Mouse (Mus musculus): Measurements from ENCODE around the gene Rpl13. TPM values are rescaled to one million over a fixed set of nuclear protein-coding genes. Genes with fewer than 3 reads are reported as not detected.

The Rpl13 gene
- polyA plus RNA-seq, 1 experiment from 2014 or later, result 1,349 TPM

DNA sequence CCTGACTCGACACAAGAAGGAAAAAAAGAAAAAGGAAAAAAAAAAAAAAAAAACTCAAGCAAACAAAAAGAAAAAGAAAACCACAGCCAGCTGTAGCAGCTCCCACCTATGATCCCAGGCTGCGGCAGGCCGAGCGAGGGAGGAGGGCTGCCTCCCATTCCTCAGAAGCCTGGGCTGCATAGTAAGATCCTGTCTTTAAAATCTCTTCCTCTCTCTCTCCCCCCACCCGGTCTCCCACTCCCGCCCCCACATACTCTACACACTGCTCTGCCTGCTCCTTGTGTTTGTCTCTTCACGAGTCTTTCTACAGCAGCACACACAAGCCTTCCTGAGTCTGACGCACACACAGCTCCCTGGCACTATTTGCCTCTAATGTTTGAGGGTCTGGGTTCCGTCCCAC, 19.9 kb downstream of the Rpl13 start:
- H3K4me3 ChIP-seq (ENCODE audit: low read length), result no peak overlapping the region
- H3K9ac ChIP-seq (replicated peaks; ENCODE audit: low read length), result no peak overlapping the region
- H3K4me2 ChIP-seq (replicated peaks; ENCODE audit: low read depth, low read length), result no peak overlapping the region
- WGBS, result 38% methylated on average over 9 of the region's 9 CpGs
- ATAC-seq (ENCODE audit: low FRiP score, low TSS enrichment), result 0 out of 2 replicates have a peak, but pooled peaks have one; percentile 16
- peaks cover 35% of the 10 kb centered on the region for H3K27me3 ChIP-seq (ENCODE audit: insufficient read depth, low read length)
- H3K4me1 ChIP-seq (ENCODE audit: insufficient read depth, low read length), result peaks cover 22% of the 10 kb centered on the region
- no peaks in the 10 kb centered on the region for H3K36me3 ChIP-seq (ENCODE audit: insufficient read depth, low read length)
- no peak overlapping the region for H3K27ac ChIP-seq (ENCODE audit: low read length)
- H3K9me3 ChIP-seq (ENCODE audit: low read length), result no peaks in the 10 kb centered on the region

GRCm38 (mm10) chr8:123122670-123123069, 20.5 kb downstream of the Rpl13 start:
- H3K27ac ChIP-seq (ENCODE audit: low read length), result no peak overlapping the region
- H3K36me3 ChIP-seq (ENCODE audit: insufficient read depth, low read length), result no peaks in the 10 kb centered on the region
- no peaks in the 10 kb centered on the region for H3K9me3 ChIP-seq (ENCODE audit: low read length)
- no peak overlapping the region for H3K9ac ChIP-seq (replicated peaks; ENCODE audit: low read length)
- no peak overlapping the region for H3K4me2 ChIP-seq (replicated peaks; ENCODE audit: low read depth, low read length)
- WGBS, result 76% methylated on average over 5 of the region's 5 CpGs
- peaks cover 15% of the 10 kb centered on the region for H3K4me1 ChIP-seq (ENCODE audit: insufficient read depth, low read length)
- H3K27me3 ChIP-seq (ENCODE audit: insufficient read depth, low read length), result peaks cover 29% of the 10 kb centered on the region
- ATAC-seq (ENCODE audit: low FRiP score, low TSS enrichment), result no peak
- H3K4me3 ChIP-seq (ENCODE audit: low read length), result no peak overlapping the region

- Histone ChIP-seq H3K27ac (ENCODE audit: low read length) (no peak overlapping the region), H3K4me3 (ENCODE audit: low read length) (peak overlapping the region; percentile 14; the same call in 1 of the 2 replicates), H3K27me3 (ENCODE audit: insufficient read depth, low read length) (peaks cover 11% of the 10 kb centered on the region), H3K9ac (replicated peaks; ENCODE audit: low read length) (no peak overlapping the region), H3K4me1 (ENCODE audit: insufficient read depth, low read length) (peaks cover 13% of the 10 kb centered on the region), H3K4me2 (replicated peaks; ENCODE audit: low read depth, low read length) (peak overlapping the region; percentile 21; the same call in 1 of the 2 replicates), H3K9me3 (ENCODE audit: low read length) (no peaks in the 10 kb centered on the region), H3K36me3 (ENCODE audit: insufficient read depth, low read length) (no peaks in the 10 kb centered on the region)
- peak; percentile 74 for ATAC-seq (ENCODE audit: low FRiP score, low TSS enrichment)
- 6% methylated on average over 19 of the region's 19 CpGs for WGBS
These were observed 24.2 kb downstream of the Rpl13 start for GRCm38 (mm10) chr8:123126193-123126816.

GRCm38 (mm10) chr8:123131041-123131440, 28.9 kb downstream of the Rpl13 start:
- Histone ChIP-seq H3K27me3 (ENCODE audit: insufficient read depth, low read length) (0 out of 2 replicates have a peak, but pooled peaks cover 3% of the 10 kb centered on the region), H3K36me3 (ENCODE audit: insufficient read depth, low read length) (no peaks in the 10 kb centered on the region), H3K27ac (ENCODE audit: low read length) (0 out of 2 replicates have a peak overlapping the region, but pooled peaks have one; percentile 35), H3K9me3 (ENCODE audit: low read length) (peaks cover 3% of the 10 kb centered on the region; the same call in 1 of the 2 replicates), H3K4me2 (replicated peaks; ENCODE audit: low read depth, low read length) (no peak overlapping the region; the same call in 1 of the 2 replicates), H3K4me3 (ENCODE audit: low read length) (no peak overlapping the region), H3K9ac (replicated peaks; ENCODE audit: low read length) (no peak overlapping the region), H3K4me1 (ENCODE audit: insufficient read depth, low read length) (peaks cover 11% of the 10 kb centered on the region)
- WGBS, result 53% methylated on average over 9 of the region's 9 CpGs
- no peak for ATAC-seq (ENCODE audit: low FRiP score, low TSS enrichment)

DNA sequence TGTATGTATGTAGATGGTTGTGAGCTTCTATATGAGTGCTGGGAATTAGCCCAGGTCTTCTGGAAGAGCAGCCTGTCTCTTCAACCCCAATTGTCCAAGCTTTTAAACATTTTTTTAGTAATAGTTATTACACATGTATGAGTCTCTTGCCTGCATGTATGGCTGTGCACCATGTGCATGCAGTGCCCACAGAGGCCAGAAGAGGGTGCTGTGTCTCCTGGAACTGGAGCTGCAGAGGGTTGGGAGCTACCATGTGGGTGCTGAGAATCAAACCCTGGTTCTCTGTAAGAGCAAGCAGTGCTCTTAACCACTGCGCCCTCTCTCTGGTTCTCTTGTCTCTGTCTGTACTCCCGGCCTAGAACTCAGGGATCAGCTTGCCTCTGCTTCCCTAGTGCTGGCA, 30.8 kb downstream of the Rpl13 start:
- peaks cover 3% of the 10 kb centered on the region; the same call in 1 of the 2 replicates for H3K9me3 ChIP-seq (ENCODE audit: low read length)
- H3K9ac ChIP-seq (replicated peaks; ENCODE audit: low read length), result no peak overlapping the region
- H3K27ac ChIP-seq (ENCODE audit: low read length), result no peak overlapping the region
- H3K4me1 ChIP-seq (ENCODE audit: insufficient read depth, low read length), result peaks cover 15% of the 10 kb centered on the region
- no peak overlapping the region for H3K4me3 ChIP-seq (ENCODE audit: low read length)
- no peaks in the 10 kb centered on the region for H3K36me3 ChIP-seq (ENCODE audit: insufficient read depth, low read length)
- no peak overlapping the region for H3K4me2 ChIP-seq (replicated peaks; ENCODE audit: low read depth, low read length)
- 100% methylated on average over 2 of the region's 2 CpGs for WGBS
- no peaks in the 10 kb centered on the region for H3K27me3 ChIP-seq (ENCODE audit: insufficient read depth, low read length)
- no peak for ATAC-seq (ENCODE audit: low FRiP score, low TSS enrichment)

DNA sequence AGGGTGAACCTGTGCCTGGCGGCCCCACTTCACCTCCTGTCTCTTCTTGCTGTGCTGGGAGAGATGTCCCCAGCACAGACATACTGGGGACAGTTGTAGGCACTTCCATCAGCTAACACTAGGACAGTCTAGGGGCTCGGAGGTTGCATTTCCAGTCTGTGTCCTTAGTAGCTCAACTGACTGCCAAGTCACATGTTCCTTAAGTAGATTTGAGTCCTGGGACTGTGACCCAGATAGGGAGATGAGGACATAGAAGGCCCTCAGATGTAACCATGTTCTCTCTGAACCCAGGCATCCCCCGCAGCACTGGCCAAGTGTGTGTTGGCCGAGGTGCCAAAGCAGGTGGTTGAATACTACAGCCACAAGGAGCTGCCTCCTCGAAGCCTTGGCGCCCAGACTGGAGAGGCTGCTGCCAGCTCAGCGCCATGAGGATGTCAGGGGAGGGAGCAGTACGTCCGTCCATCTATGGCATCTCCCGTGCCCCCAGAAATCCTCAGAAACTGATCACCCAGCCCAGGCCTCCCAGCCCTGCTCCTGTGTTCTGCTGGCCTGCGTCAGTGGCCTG, 32.1 kb downstream of the Rpl13 start:
- 88% methylated on average over 11 of the region's 11 CpGs for WGBS
- no peak overlapping the region for H3K9ac ChIP-seq (replicated peaks; ENCODE audit: low read length)
- no peak for ATAC-seq (ENCODE audit: low FRiP score, low TSS enrichment)

GRCm38 (mm10) chr8:123135406-123135805, 33.3 kb downstream of the Rpl13 start:
- WGBS, result 40% methylated on average over 7 of the region's 7 CpGs
- ATAC-seq (ENCODE audit: low FRiP score, low TSS enrichment), result no peak
- Histone ChIP-seq H3K27me3 (ENCODE audit: insufficient read depth, low read length) (no peaks in the 10 kb centered on the region), H3K36me3 (ENCODE audit: insufficient read depth, low read length) (no peaks in the 10 kb centered on the region), H3K4me2 (replicated peaks; ENCODE audit: low read depth, low read length) (no peak overlapping the region), H3K9me3 (ENCODE audit: low read length) (peaks cover 3% of the 10 kb centered on the region; the same call in 1 of the 2 replicates), H3K4me3 (ENCODE audit: low read length) (no peak overlapping the region), H3K4me1 (ENCODE audit: insufficient read depth, low read length) (peaks cover 20% of the 10 kb centered on the region), H3K9ac (replicated peaks; ENCODE audit: low read length) (no peak overlapping the region), H3K27ac (ENCODE audit: low read length) (no peak overlapping the region; the same call in 1 of the 2 replicates)

More for the DNA sequence above, 32.1 kb downstream of the Rpl13 start:
- H3K4me2 ChIP-seq (replicated peaks; ENCODE audit: low read depth, low read length), result no peak overlapping the region
- H3K27me3 ChIP-seq (ENCODE audit: insufficient read depth, low read length), result no peaks in the 10 kb centered on the region
- peaks cover 3% of the 10 kb centered on the region; the same call in 1 of the 2 replicates for H3K9me3 ChIP-seq (ENCODE audit: low read length)
- no peaks in the 10 kb centered on the region for H3K36me3 ChIP-seq (ENCODE audit: insufficient read depth, low read length)
- H3K4me3 ChIP-seq (ENCODE audit: low read length), result no peak overlapping the region
- H3K27ac ChIP-seq (ENCODE audit: low read length), result no peak overlapping the region
- peaks cover 20% of the 10 kb centered on the region for H3K4me1 ChIP-seq (ENCODE audit: insufficient read depth, low read length)

DNA sequence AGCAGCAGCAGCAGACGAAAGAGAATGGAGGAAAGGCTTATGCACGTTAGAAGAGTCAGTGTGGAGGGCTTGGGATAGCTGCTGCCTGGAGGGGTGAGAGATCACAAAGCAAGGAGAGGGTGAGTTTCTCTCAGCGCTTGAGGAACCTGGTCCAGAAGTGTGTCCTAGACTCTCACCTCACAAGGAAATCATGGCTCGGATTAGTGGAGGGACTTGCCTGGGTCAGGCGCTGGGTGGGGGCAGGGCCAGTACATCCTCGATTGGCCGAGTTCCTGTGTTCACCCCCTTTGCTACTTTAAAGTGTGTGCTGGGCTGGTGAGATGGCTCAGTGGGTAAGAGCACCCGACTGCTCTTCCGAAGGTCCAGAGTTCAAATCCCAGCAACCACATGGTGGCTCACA, 33.7 kb downstream of the Rpl13 start:
- H3K4me2 ChIP-seq (replicated peaks; ENCODE audit: low read depth, low read length), result no peak overlapping the region
- no peaks in the 10 kb centered on the region for H3K36me3 ChIP-seq (ENCODE audit: insufficient read depth, low read length)
- no peaks in the 10 kb centered on the region for H3K27me3 ChIP-seq (ENCODE audit: insufficient read depth, low read length)
- H3K4me3 ChIP-seq (ENCODE audit: low read length), result no peak overlapping the region
- H3K27ac ChIP-seq (ENCODE audit: low read length), result no peak overlapping the region; the same call in 1 of the 2 replicates
- no peak overlapping the region for H3K9ac ChIP-seq (replicated peaks; ENCODE audit: low read length)
- WGBS, result 52% methylated on average over 9 of the region's 9 CpGs
- H3K4me1 ChIP-seq (ENCODE audit: insufficient read depth, low read length), result peaks cover 20% of the 10 kb centered on the region
- H3K9me3 ChIP-seq (ENCODE audit: low read length), result peaks cover 3% of the 10 kb centered on the region; the same call in 1 of the 2 replicates
- ATAC-seq (ENCODE audit: low FRiP score, low TSS enrichment), result no peak

GRCm38 (mm10) chr8:123136287-123136686, 34.1 kb downstream of the Rpl13 start:
- Histone ChIP-seq H3K4me1 (ENCODE audit: insufficient read depth, low read length) (peaks cover 20% of the 10 kb centered on the region), H3K4me2 (replicated peaks; ENCODE audit: low read depth, low read length) (no peak overlapping the region), H3K27ac (ENCODE audit: low read length) (no peak overlapping the region), H3K9ac (replicated peaks; ENCODE audit: low read length) (no peak overlapping the region), H3K36me3 (ENCODE audit: insufficient read depth, low read length) (no peaks in the 10 kb centered on the region), H3K4me3 (ENCODE audit: low read length) (no peak overlapping the region), H3K9me3 (ENCODE audit: low read length) (peaks cover 3% of the 10 kb centered on the region; the same call in 1 of the 2 replicates), H3K27me3 (ENCODE audit: insufficient read depth, low read length) (no peaks in the 10 kb centered on the region)
- ATAC-seq (ENCODE audit: low FRiP score, low TSS enrichment), result no peak
- WGBS, result 73% methylated on average over 9 of the region's 9 CpGs

DNA sequence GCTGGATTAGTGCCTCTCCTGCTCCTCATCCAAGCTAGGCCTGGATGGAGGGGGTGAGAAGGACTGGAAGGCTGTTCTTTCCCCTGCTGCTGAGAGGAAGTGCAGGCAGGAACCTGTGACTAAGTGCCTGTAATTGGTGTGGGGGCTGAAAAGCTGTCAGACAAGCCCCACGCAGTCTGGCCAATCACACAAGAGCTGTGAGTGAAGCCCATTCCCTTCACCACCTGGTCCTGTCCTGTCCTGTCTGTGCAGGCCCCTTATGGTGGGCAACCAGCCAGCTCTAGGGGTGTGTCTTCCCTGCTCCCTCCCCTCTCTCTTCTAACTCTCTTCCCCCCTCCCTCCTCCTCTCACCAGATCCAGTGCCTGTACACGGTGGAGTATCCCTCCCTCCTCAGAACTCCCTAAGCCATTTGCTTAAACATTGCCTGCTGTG, 35.5 kb downstream of the Rpl13 start:
- Histone ChIP-seq H3K9ac (replicated peaks; ENCODE audit: low read length) (peak overlapping the region; percentile 48), H3K9me3 (ENCODE audit: low read length) (peaks cover 3% of the 10 kb centered on the region; the same call in 1 of the 2 replicates), H3K4me3 (ENCODE audit: low read length) (no peak overlapping the region), H3K4me2 (replicated peaks; ENCODE audit: low read depth, low read length) (no peak overlapping the region), H3K4me1 (ENCODE audit: insufficient read depth, low read length) (peaks cover 25% of the 10 kb centered on the region), H3K36me3 (ENCODE audit: insufficient read depth, low read length) (no peaks in the 10 kb centered on the region), H3K27ac (ENCODE audit: low read length) (peak overlapping the region; percentile 73), H3K27me3 (ENCODE audit: insufficient read depth, low read length) (no peaks in the 10 kb centered on the region)
- peak; percentile 91 for ATAC-seq (ENCODE audit: low FRiP score, low TSS enrichment)
- WGBS, result 0% methylated on average over 2 of the region's 2 CpGs
